ENCODE assay signal across 8 mouse cellular contexts in the genomic region with DNA sequence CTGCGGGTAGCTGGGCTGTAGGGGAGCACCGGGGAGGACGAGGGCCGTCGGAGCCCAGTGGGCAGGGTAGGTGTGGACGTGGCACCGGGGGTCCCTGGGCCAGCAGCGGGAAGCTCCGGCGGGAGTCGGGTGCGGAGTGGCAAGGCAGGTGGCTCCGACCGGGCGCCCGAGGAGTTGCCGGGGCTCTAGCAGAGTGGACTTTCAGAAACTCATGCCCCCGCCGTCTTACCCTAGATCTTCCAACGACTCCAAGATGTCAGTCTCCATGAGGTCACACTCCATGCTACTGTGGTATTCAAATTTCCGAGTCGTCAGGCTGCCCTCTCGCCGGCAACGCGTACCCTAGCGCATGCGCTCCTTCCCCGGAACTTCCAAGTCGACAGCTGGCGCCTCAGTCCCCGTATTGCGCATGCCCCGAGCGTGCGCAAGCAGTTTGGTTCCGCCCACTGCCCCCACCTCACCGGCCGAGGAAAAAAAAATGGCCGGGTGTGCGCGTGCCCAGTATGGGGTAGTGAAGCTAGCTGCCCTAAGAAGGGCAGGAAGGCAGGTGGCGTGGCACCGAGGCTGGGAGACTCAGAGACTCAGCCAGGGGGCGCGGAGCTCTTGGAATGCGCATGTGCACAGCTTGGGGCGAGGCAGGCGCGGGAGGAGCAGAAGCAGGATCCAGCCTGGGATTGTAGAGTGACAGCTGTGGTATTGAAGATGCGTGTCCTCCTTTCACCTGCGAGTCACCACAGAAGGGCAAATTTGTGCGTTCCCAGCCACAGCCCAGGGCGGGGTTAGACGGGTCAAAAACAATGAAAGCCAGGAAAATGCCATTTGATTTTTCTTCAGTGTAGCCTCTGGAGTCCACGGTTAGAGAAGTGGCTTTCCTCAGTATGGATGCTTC. TPM values are rescaled to one million over a fixed set of nuclear protein-coding genes. Genes with fewer than 3 reads are reported as not detected.
A peak's percentile ranks its signal among the peaks of the same experiment; 100 is the strongest.
DNase-seq lines count a peak whose midpoint lies in the region; ATAC-seq and TF ChIP-seq lines count a peak whose summit lies in the region.

A gene (minus strand): TSS at position 435 of the 889 bp plus-strand sequence.

- H3K27me3 ChIP-seq in hindbrain, postnatal 0 days (ENCODE audit: insufficient read depth, low read length): no peaks in the 10 kb centered on the region

- peak; percentile 96 for DNase-seq in ZHBTc4 (ENCODE audit: low read depth, low spot score)
- DNase-seq in gastrocnemius, adult 2 months: peak; percentile 99
- peak; percentile 100 for DNase-seq in hindbrain, postnatal 0 days (ENCODE audit: low spot score)
- peak; percentile 97 for DNase-seq in left cerebral cortex, adult 2 months (ENCODE audit: extremely low spot score in 1 of 2, low spot score in 2 of 2)
- DNase-seq in right cerebral cortex, adult 2 months (ENCODE audit: low spot score in 2 of 2): peak; percentile 96 to 98
- DNase-seq in urinary bladder, postnatal 14 days (ENCODE audit: low spot score): peak; percentile 97

- under 1% methylated on average over 54 of the region's 56 CpGs for WGBS in hindbrain, postnatal 0 days

- H3K4me1 ChIP-seq in hindbrain, postnatal 0 days (ENCODE audit: insufficient read depth, low read length): no peaks in the 10 kb centered on the region; the same call in 1 of the 2 replicates

- TF ChIP-seq CTCF in gastrocnemius, adult 2 months (IDR thresholded peaks at IDR 0.05): peak; percentile 80
- peak; percentile 90 for TF ChIP-seq CTCF in hindbrain, postnatal 0 days (IDR thresholded peaks at IDR 0.05; ENCODE audit: low read depth)
- peak; percentile 71 for TF ChIP-seq CTCF in left cerebral cortex, adult 2 months (IDR thresholded peaks at IDR 0.05)

- peak within 1 kb of the TSS; percentile 77 for H3K4me2 ChIP-seq in hindbrain, postnatal 0 days (ENCODE audit: low read depth, low read length)

- H3K36me3 ChIP-seq in hindbrain, postnatal 0 days (ENCODE audit: insufficient read depth, low read length): peaks cover 4% of the 10 kb centered on the region; the same call in 1 of the 2 replicates

- peak within 1 kb of the TSS; percentile 93 for H3K4me3 ChIP-seq in gastrocnemius, adult 2 months
- H3K4me3 ChIP-seq in hindbrain, postnatal 0 days (ENCODE audit: low read length): peak within 1 kb of the TSS; percentile 80
- H3K4me3 ChIP-seq in left cerebral cortex, adult 2 months: peak within 1 kb of the TSS; percentile 91

- no peaks in the 10 kb centered on the region for H3K9me3 ChIP-seq in hindbrain, postnatal 0 days (ENCODE audit: low read length)

- peak within 1 kb of the TSS; percentile 77 for H3K9ac ChIP-seq in hindbrain, postnatal 0 days (replicated peaks; ENCODE audit: low read length)

- H3K27ac ChIP-seq in gastrocnemius, adult 2 months: peak within 1 kb of the TSS; percentile 97
- peak within 1 kb of the TSS; percentile 64 for H3K27ac ChIP-seq in hindbrain, postnatal 0 days
- peak within 1 kb of the TSS; percentile 90 for H3K27ac ChIP-seq in left cerebral cortex, adult 2 months

- peak; percentile 97 for ATAC-seq in common myeloid progenitor, adult 5-6 weeks (replicated peaks; ENCODE audit: low read depth, poor library complexity, severe bottlenecking)
- peak; percentile 99 for ATAC-seq in hindbrain, postnatal 0 days
- ATAC-seq in megakaryocyte, adult 5-6 weeks (ENCODE audit: poor library complexity, severe bottlenecking): peak; percentile 91

- intact Hi-C loops in gastrocnemius, adult 2 months (cut with DNase I): no loop called here
- intact Hi-C loops in left cerebral cortex, adult 2 months (cut with DNase I): loop anchor here (5.0 kb wide), 1 partner anchor 1214 kb away; a partner anchor contains a TSS

RNA-seq across cellular contexts. Expression of the gene that starts here (rescaled TPM):
- 16.2 and 30.6 TPM in 2 replicates for total RNA-seq in common myeloid progenitor, adult 5-6 weeks (2017)
- 10 to 100 TPM; 33.1 to 34.6 TPM for total RNA-seq in gastrocnemius, adult 2 months (2021)
- total RNA-seq in hindbrain, postnatal 0 days (2014; rRNA removed): 15.1 and 15.4 TPM in 2 replicates
- polyA plus RNA-seq in hindbrain, postnatal 0 days (2015; fragmentation: Nextera tagmentation; extraction: Ambion mirVana): 22.8 and 23.1 TPM in 2 replicates
- total RNA-seq in left cerebral cortex, adult 2 months (2021): 10 to 100 TPM; 44.8 to 50.0 TPM
- 16.1 and 16.4 TPM in 2 replicates for total RNA-seq in megakaryocyte, adult 5-6 weeks (2015)
- 11.0 and 12.2 TPM in 2 replicates for total RNA-seq in megakaryocyte, adult 5-6 weeks (2017)

Comparison
In these comparisons a context has a peak if more than half of its experiments do, and no peak if none do; other contexts are left out.
1. Peak in every context shown above with its lines: DNase-seq, ATAC-seq, H3K4me3 ChIP-seq and H3K27ac ChIP-seq.